Mouse (Mus musculus): ENCODE results near the gene Mafg. TPM values are rescaled to one million over a fixed set of nuclear protein-coding genes. Genes with fewer than 3 reads are reported as not detected.

The Mafg gene
- polyA plus RNA-seq, 1 experiment from 2014 or later, result 40.4 TPM

DNA sequence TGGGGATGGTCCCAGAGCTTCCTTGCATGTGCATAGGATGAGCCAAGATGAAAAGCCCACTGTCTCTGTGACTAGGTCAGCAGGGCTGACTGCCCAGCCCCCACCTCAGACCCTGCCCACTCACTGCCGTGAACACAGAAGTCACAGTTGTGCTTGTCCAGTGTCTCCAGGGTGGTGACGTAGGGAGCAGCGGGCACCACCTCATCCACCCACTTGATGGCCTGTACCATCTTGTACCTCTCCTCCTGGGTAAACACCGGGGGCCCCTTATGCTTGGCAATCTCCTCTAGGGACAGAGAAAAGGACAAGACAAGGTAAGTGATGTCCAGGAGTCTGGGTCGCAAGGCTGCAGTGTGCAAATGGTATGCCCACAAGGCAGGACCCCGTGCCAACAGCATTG, 18.2 kb downstream of the Mafg start:
- Histone ChIP-seq H3K4me1 (peaks cover 16% of the 10 kb centered on the region), H3K36me3 (peaks cover 72% of the 10 kb centered on the region), H3K9me3 (no peaks in the 10 kb centered on the region), H3K4me2 (replicated peaks) (no peak overlapping the region), H3K9ac (no peak overlapping the region), H3K4me3 (no peak overlapping the region), H3K27ac (no peak overlapping the region), H3K27me3 (replicated peaks) (no peaks in the 10 kb centered on the region)
- ATAC-seq (ENCODE audit: low FRiP score, low read depth), result no peak
- 94% methylated on average over 6 of the region's 6 CpGs for WGBS

DNA sequence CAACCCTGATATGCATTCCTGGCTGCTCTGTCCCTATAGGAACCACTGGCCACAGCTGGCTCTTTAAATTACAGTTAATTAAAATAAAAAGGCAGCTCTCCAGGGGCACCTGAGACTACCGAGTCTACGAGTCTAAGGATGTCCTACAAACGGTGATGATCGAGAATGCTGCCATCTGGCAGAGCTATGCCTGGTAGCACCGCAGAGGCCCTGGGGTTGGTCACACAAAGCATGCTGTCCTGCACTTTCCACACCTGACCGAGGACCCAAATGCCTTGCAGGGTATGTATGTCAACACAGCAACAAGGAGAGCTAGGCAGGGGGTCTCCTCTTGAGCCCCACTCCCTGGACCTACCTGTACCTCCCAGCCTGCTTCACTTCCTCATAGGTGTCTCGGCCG, 19.4 kb downstream of the Mafg start:
- Histone ChIP-seq H3K4me2 (replicated peaks) (no peak overlapping the region), H3K27ac (no peak overlapping the region), H3K9ac (no peak overlapping the region), H3K4me3 (no peak overlapping the region), H3K36me3 (peaks cover 70% of the 10 kb centered on the region), H3K27me3 (replicated peaks) (peaks cover 6% of the 10 kb centered on the region; the same call in 1 of the 2 replicates), H3K9me3 (no peaks in the 10 kb centered on the region), H3K4me1 (peaks cover 22% of the 10 kb centered on the region)
- ATAC-seq (ENCODE audit: low FRiP score, low read depth), result no peak
- 77% methylated on average over 8 of the region's 8 CpGs for WGBS

GRCm38 (mm10) chr11:120613481-120613972, 19.9 kb downstream of the Mafg start:
- H3K9me3 ChIP-seq, result no peaks in the 10 kb centered on the region
- no peak overlapping the region for H3K4me2 ChIP-seq (replicated peaks)
- no peak overlapping the region for H3K4me3 ChIP-seq
- no peak overlapping the region for H3K27ac ChIP-seq
- peaks cover 7% of the 10 kb centered on the region; the same call in 1 of the 2 replicates for H3K27me3 ChIP-seq (replicated peaks)
- WGBS, result 91% methylated on average over 10 of the region's 10 CpGs
- ATAC-seq (ENCODE audit: low FRiP score, low read depth), result no peak
- no peak overlapping the region for H3K9ac ChIP-seq
- H3K36me3 ChIP-seq, result peaks cover 66% of the 10 kb centered on the region
- H3K4me1 ChIP-seq, result peaks cover 27% of the 10 kb centered on the region

GRCm38 (mm10) chr11:120612763-120613162, 20.6 kb downstream of the Mafg start:
- H3K4me1 ChIP-seq, result peaks cover 32% of the 10 kb centered on the region
- H3K36me3 ChIP-seq, result peaks cover 59% of the 10 kb centered on the region
- WGBS, result 55% methylated on average over 6 of the region's 6 CpGs
- no peak overlapping the region for H3K4me2 ChIP-seq (replicated peaks)
- H3K27ac ChIP-seq, result no peak overlapping the region
- no peaks in the 10 kb centered on the region for H3K9me3 ChIP-seq
- ATAC-seq (ENCODE audit: low FRiP score, low read depth), result no peak
- no peak overlapping the region for H3K4me3 ChIP-seq
- peaks cover 13% of the 10 kb centered on the region; the same call in 1 of the 2 replicates for H3K27me3 ChIP-seq (replicated peaks)
- no peak overlapping the region for H3K9ac ChIP-seq

DNA sequence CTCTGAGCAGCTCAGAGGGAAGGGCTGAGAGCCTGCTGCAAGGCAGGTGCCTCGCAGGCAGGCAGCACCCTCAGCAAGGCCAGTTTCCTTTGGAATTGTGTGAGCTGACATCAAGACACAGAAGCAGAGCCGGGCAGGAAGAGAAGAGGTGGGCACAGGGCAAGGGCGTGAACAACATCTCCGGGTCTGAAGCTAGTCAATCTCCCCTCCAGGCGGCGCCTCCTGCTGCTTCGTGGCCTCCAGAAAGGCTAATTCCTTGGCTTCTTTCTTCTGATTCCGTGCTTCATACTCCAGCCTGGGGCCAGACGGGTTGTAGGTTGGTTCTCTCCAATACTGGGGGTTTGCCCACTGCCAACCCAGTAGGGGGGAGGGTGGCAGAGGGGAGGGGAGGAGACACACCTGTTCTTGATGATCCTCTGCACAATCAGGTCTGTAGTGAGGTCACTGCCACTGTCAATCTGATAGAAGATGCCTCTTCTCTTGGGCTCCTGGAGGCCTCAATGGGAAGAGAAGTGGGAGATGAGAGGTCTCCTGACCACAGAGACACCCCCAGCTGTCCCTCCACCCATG, 22.8 kb downstream of the Mafg start:
- Histone ChIP-seq H3K4me1 (peaks cover 16% of the 10 kb centered on the region), H3K36me3 (peaks cover 66% of the 10 kb centered on the region), H3K27me3 (replicated peaks) (peaks cover 22% of the 10 kb centered on the region), H3K27ac (no peak overlapping the region), H3K4me3 (no peak overlapping the region), H3K9ac (no peak overlapping the region), H3K9me3 (no peaks in the 10 kb centered on the region), H3K4me2 (replicated peaks) (no peak overlapping the region)
- 83% methylated on average over 9 of the region's 9 CpGs for WGBS
- no peak for ATAC-seq (ENCODE audit: low FRiP score, low read depth)

DNA sequence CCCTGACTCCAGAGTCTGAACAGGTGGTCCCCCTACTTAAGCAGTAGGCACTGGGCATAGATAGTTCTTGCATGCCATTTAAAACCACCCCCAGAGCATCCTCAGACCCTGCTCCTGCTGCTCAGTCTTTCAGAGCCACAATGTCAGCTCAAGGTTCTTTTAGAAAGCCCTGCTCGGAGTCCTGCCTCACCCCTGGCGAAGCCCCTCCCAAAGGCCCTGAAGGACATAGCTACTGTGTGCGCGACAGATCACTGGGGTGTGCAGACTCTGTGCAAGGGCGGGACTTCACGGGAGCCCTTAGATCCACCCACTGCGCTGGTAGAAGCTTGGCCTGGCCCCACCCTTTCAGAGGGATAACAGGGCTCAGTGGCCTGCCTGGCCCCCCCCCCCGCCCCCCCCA, 24.1 kb downstream of the Mafg start:
- 45% methylated on average over 8 of the region's 8 CpGs for WGBS
- H3K36me3 ChIP-seq, result peaks cover 70% of the 10 kb centered on the region
- ATAC-seq (ENCODE audit: low FRiP score, low read depth), result no peak

GRCm38 (mm10) chr11:120608241-120609034, 25.0 kb downstream of the Mafg start, which contains the start of gene Npb:
Gene Npb, plus strand, starts transcription at chr11:120608477.
- Histone ChIP-seq H3K27ac (no peak within 1 kb of the TSS), H3K4me1 (peaks cover 16% of the 10 kb centered on the region), H3K27me3 (replicated peaks) (peaks cover 22% of the 10 kb centered on the region), H3K4me2 (replicated peaks) (peak within 1 kb of the TSS; percentile 53), H3K9me3 (no peaks in the 10 kb centered on the region), H3K4me3 (peak within 1 kb of the TSS; percentile 19; the same call in 1 of the 2 replicates), H3K9ac (peak within 1 kb of the TSS; percentile 48; the same call in 1 of the 2 replicates), H3K36me3 (peaks cover 70% of the 10 kb centered on the region)
- ATAC-seq (ENCODE audit: low FRiP score, low read depth), result no peak
- WGBS, result 5% methylated on average over 45 of the region's 45 CpGs

More for the DNA sequence above, 24.1 kb downstream of the Mafg start:
- H3K4me1 ChIP-seq, result peaks cover 16% of the 10 kb centered on the region
- H3K9me3 ChIP-seq, result no peaks in the 10 kb centered on the region
- 0 out of 2 replicates have a peak overlapping the region, but pooled peaks have one; percentile 48 for H3K9ac ChIP-seq
- no peak overlapping the region for H3K27ac ChIP-seq
- no peak overlapping the region for H3K4me3 ChIP-seq
- peaks cover 22% of the 10 kb centered on the region for H3K27me3 ChIP-seq (replicated peaks)
- no peak overlapping the region for H3K4me2 ChIP-seq (replicated peaks)

- Histone ChIP-seq H3K4me1 (peaks cover 16% of the 10 kb centered on the region), H3K9me3 (no peaks in the 10 kb centered on the region), H3K27me3 (replicated peaks) (peaks cover 22% of the 10 kb centered on the region), H3K4me2 (replicated peaks) (no peak overlapping the region), H3K9ac (no peak overlapping the region), H3K4me3 (no peak overlapping the region), H3K36me3 (peaks cover 69% of the 10 kb centered on the region), H3K27ac (no peak overlapping the region)
- no peak for ATAC-seq (ENCODE audit: low FRiP score, low read depth)
- 77% methylated on average over 4 of the region's 4 CpGs for whole genome bisulfite sequencing
Observed at GRCm38 (mm10) chr11:120606764-120607163, 26.6 kb downstream of the Mafg start.

DNA sequence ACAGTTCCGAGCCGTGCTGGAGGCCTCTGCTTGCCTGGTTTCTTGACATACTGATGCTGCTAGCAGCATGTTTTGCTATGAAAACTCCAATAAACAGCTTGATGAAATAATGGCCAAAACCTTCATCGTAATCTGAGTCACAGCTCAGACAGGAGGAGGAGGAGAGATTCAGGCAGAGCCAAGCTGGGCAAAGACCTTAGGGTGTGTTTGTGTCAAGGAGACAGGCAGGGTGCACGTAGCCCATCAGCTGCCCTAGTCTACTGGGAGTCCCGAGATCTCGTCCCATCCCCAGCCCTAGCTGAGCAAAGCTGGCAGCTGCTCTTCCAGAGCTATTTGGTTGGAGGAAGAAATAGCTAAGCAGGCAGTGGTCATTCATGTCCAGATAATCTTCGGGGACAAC, 27.7 kb downstream of the Mafg start:
- peaks cover 59% of the 10 kb centered on the region for H3K36me3 ChIP-seq
- no peak for ATAC-seq (ENCODE audit: low FRiP score, low read depth)
- peaks cover 22% of the 10 kb centered on the region for H3K27me3 ChIP-seq (replicated peaks)
- H3K9ac ChIP-seq, result no peak overlapping the region
- peaks cover 16% of the 10 kb centered on the region for H3K4me1 ChIP-seq
- no peaks in the 10 kb centered on the region for H3K9me3 ChIP-seq
- H3K27ac ChIP-seq, result no peak overlapping the region
- H3K4me2 ChIP-seq (replicated peaks), result no peak overlapping the region
- H3K4me3 ChIP-seq, result no peak overlapping the region
- 92% methylated on average over 7 of the region's 7 CpGs for WGBS

DNA sequence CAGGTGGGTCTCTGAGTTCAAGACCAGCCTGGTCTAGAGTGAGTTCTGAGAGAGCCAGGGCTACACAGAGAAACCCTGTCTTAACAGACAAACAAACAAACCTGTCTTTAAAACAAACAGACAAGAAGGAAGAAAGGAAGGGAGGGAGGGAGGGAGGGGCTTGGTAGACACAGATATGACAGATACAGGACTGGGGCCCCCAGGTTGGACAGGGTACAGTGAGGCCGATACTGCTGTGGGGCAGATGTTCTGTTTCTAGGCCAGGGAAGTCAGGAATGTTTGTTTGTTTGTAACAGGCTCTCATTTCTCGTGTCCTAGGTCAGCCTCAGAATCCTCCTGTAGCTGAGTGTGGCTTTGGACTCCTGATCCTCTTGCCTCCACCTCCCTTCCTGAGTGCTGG, 29.9 kb downstream of the Mafg start:
- 90% methylated on average over 2 of the region's 2 CpGs for WGBS
- H3K36me3 ChIP-seq, result peaks cover 53% of the 10 kb centered on the region
- no peaks in the 10 kb centered on the region for H3K9me3 ChIP-seq

DNA sequence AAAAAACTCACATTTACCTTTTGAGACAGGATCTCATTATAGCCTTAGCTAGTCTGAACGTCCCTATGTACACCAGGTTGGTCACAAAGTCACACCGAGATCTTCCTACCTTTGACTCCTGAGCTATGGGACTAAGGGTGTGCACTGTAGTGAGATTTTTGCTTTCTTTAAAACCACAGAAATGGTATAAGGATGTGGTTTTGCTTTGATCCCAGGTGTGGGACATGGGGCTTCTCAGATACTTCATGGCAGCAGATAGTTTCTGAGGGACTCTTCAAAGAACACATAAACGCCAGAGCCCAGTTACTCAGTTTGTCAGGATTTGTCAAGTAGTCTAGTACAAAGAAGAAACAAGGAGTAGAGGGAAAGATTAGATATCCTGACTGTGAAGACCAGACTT, 32.7 kb downstream of the Mafg start:
- H3K27ac ChIP-seq, result no peak overlapping the region
- no peak for ATAC-seq (ENCODE audit: low FRiP score, low read depth)
- H3K4me3 ChIP-seq, result no peak overlapping the region
- no peaks in the 10 kb centered on the region for H3K9me3 ChIP-seq
- no peaks in the 10 kb centered on the region for H3K27me3 ChIP-seq (replicated peaks)
- no peak overlapping the region for H3K4me2 ChIP-seq (replicated peaks)
- WGBS, result 98% methylated on average over 3 of the region's 3 CpGs
- peaks cover 58% of the 10 kb centered on the region for H3K36me3 ChIP-seq
- H3K4me1 ChIP-seq, result peaks cover 23% of the 10 kb centered on the region
- H3K9ac ChIP-seq, result no peak overlapping the region

More for the DNA sequence above, 29.9 kb downstream of the Mafg start:
- Histone ChIP-seq H3K27me3 (replicated peaks) (peaks cover 16% of the 10 kb centered on the region), H3K4me2 (replicated peaks) (no peak overlapping the region), H3K27ac (no peak overlapping the region), H3K4me1 (peaks cover 15% of the 10 kb centered on the region), H3K9ac (no peak overlapping the region), H3K4me3 (no peak overlapping the region)
- no peak for ATAC-seq (ENCODE audit: low FRiP score, low read depth)

- peak; percentile 45; the same call in 1 of the 2 replicates for ATAC-seq (ENCODE audit: low FRiP score, low read depth)
- WGBS, result 50% methylated on average over 17 of the region's 17 CpGs
- H3K27ac ChIP-seq, result 0 out of 2 replicates have a peak overlapping the region, but pooled peaks have one; percentile 1
- peaks cover 57% of the 10 kb centered on the region for H3K36me3 ChIP-seq
- H3K4me3 ChIP-seq, result peak overlapping the region; percentile 100
- peak overlapping the region; percentile 99 for H3K9ac ChIP-seq
- no peaks in the 10 kb centered on the region for H3K9me3 ChIP-seq
- peak overlapping the region; percentile 98 for H3K4me2 ChIP-seq (replicated peaks)
- H3K27me3 ChIP-seq (replicated peaks), result no peaks in the 10 kb centered on the region
- peaks cover 23% of the 10 kb centered on the region for H3K4me1 ChIP-seq
Observed at GRCm38 (mm10) chr11:120598990-120599549, 34.3 kb downstream of the Mafg start.

Measured in neural tube, embryonic 12.5 days (tissue).